Mouse (Mus musculus) neutrophil, adult 83 days (primary cell): Measurements from ENCODE around the gene Fam160b1. TPM values are rescaled to one million over a fixed set of nuclear protein-coding genes. Genes with fewer than 3 reads are reported as not detected.

Experiments
- total RNA-seq, 2 experiments: library from RNA; stranded (reverse); gene quantifications; one replicate each; pipeline ENCODE4 v1.2.4; 2023

Fam160b1 gene
- total RNA-seq = 10 to 100 TPM; 44.8 to 45.6 TPM

GRCm38 (mm10) chr19:57360341-57361130 lies at the start of gene Fam160b1:
TSS of gene Fam160b1 (plus strand) at chr19:57360680.

GRCm38 (mm10) chr19:57314346-57315012 lies 46.0 kb upstream of the Fam160b1 start, which contains the start of gene Ablim1:
TSS of gene Ablim1 (minus strand) at chr19:57314919.

Other genes starting within 250 kb of the Fam160b1 start
- 1 to 10 TPM in 1 of 2 experiments, under 1 TPM in 1; 0.96 to 1.5 TPM for gene Ablim1, start 45.8 kb upstream of the Fam160b1 start, total RNA-seq
- 1 to 10 TPM; 1.9 to 2.6 TPM for gene Trub1, start 92.2 kb downstream of the Fam160b1 start, total RNA-seq